Mouse (Mus musculus): ENCODE measurements around the gene 2210408I21Rik.

Gene 2210408I21Rik

GRCm38 (mm10) chr13:77278659-77279413 lies 143.5 kb downstream of the 2210408I21Rik start:
- DNase-seq (ENCODE audit: low spot score): no peak

GRCm38 (mm10) chr13:77295519-77295918 lies 160.2 kb downstream of the 2210408I21Rik start:
- no peak for DNase-seq (ENCODE audit: low spot score)

GRCm38 (mm10) chr13:77324101-77324500 lies 188.8 kb downstream of the 2210408I21Rik start:
- DNase-seq (ENCODE audit: low spot score): no peak

- no peak for DNase-seq (ENCODE audit: low spot score)
Observed at GRCm38 (mm10) chr13:77326174-77326959, 191.0 kb downstream of the 2210408I21Rik start.

GRCm38 (mm10) chr13:77342097-77342496 lies 206.8 kb downstream of the 2210408I21Rik start:
- no peak for DNase-seq (ENCODE audit: low spot score)

GRCm38 (mm10) chr13:77385448-77385970 lies 250.2 kb downstream of the 2210408I21Rik start:
- no peak for DNase-seq (ENCODE audit: low spot score)

GRCm38 (mm10) chr13:77386001-77386400 lies 250.7 kb downstream of the 2210408I21Rik start:
- no peak for DNase-seq (ENCODE audit: low spot score)

GRCm38 (mm10) chr13:77388148-77388547 lies 252.8 kb downstream of the 2210408I21Rik start:
- DNase-seq (ENCODE audit: low spot score): no peak

- DNase-seq (ENCODE audit: low spot score): no peak
Observed at GRCm38 (mm10) chr13:77389209-77389608, 253.9 kb downstream of the 2210408I21Rik start.

GRCm38 (mm10) chr13:77396374-77396773 lies 261.0 kb downstream of the 2210408I21Rik start:
- DNase-seq (ENCODE audit: low spot score): no peak

- no peak for DNase-seq (ENCODE audit: low spot score)
Observed at GRCm38 (mm10) chr13:77396981-77397380, 261.6 kb downstream of the 2210408I21Rik start.

GRCm38 (mm10) chr13:77397646-77398045 lies 262.3 kb downstream of the 2210408I21Rik start:
- no peak for DNase-seq (ENCODE audit: low spot score)

- DNase-seq (ENCODE audit: low spot score): no peak
Observed at GRCm38 (mm10) chr13:77398477-77398876, 263.1 kb downstream of the 2210408I21Rik start.

GRCm38 (mm10) chr13:77400762-77401161 lies 265.4 kb downstream of the 2210408I21Rik start:
- DNase-seq (ENCODE audit: low spot score): no peak

- DNase-seq (ENCODE audit: low spot score): no peak
Observed at GRCm38 (mm10) chr13:77408530-77408929, 273.2 kb downstream of the 2210408I21Rik start.

- DNase-seq (ENCODE audit: low spot score): no peak
Observed at GRCm38 (mm10) chr13:77409804-77410203, 274.5 kb downstream of the 2210408I21Rik start.

GRCm38 (mm10) chr13:77412829-77413228 lies 277.5 kb downstream of the 2210408I21Rik start:
- DNase-seq (ENCODE audit: low spot score): no peak

GRCm38 (mm10) chr13:77450007-77450567 lies 314.7 kb downstream of the 2210408I21Rik start:
- DNase-seq (ENCODE audit: low spot score): no peak

GRCm38 (mm10) chr13:77470093-77470621 lies 334.8 kb downstream of the 2210408I21Rik start:
- DNase-seq (ENCODE audit: low spot score): no peak

GRCm38 (mm10) chr13:77476420-77476819 lies 341.1 kb downstream of the 2210408I21Rik start:
- DNase-seq (ENCODE audit: low spot score): no peak

GRCm38 (mm10) chr13:77478425-77479119 lies 343.2 kb downstream of the 2210408I21Rik start:
- DNase-seq (ENCODE audit: low spot score): no peak

Data from T-cell, adult 2 months (primary cell).